Mouse (Mus musculus): ENCODE results near the gene Ptx4. TPM values are rescaled to one million over a fixed set of nuclear protein-coding genes. Genes with fewer than 3 reads are reported as not detected.
"Not testable (repeated sequence)": the region's sequence is repeated elsewhere in the genome, so short reads cannot be mapped to it uniquely, and the experiment has no call there.

Ptx4 gene
- total RNA-seq, 2 experiments from 2014 or later: 1.9 to 2.3 TPM

- intact Hi-C loops (cut with DNase I): no loop called here
- no peak for DNase-seq (ENCODE audit: low spot score in 2 of 2)
These were observed 8.1 kb upstream of the Ptx4 start for GRCm38 (mm10) chr17:25112423-25112810.

GRCm38 (mm10) chr17:25114908-25115645, 5.5 kb upstream of the Ptx4 start:
- DNase-seq (ENCODE audit: low spot score in 2 of 2): peak in 1 of 2 experiments; percentile 19
- intact Hi-C loops (cut with DNase I): loop anchor here (5.0 kb wide), 1 partner anchor 67 kb away; the partner anchor contains the start of gene BC003965

- DNase-seq (ENCODE audit: low spot score in 2 of 2): peak; percentile 93 to 94
- intact Hi-C loops (cut with DNase I): loop anchor here (5.0 kb wide), 1 partner anchor 66 kb away; the partner anchor contains the start of gene BC003965
These were observed 4.7 kb upstream of the Ptx4 start, which contains the start of gene Telo2 for GRCm38 (mm10) chr17:25115664-25116432. TSS of gene Telo2 (minus strand) at chr17:25115967.

- peak in 1 of 2 experiments; percentile 26 for DNase-seq (ENCODE audit: low spot score in 2 of 2)
These were observed 3.3 kb upstream of the Ptx4 start for GRCm38 (mm10) chr17:25117263-25117662.

GRCm38 (mm10) chr17:25123979-25124378, 3.4 kb downstream of the Ptx4 start:
- no peak for DNase-seq (ENCODE audit: low spot score in 2 of 2)
- intact Hi-C loops (cut with DNase I): no loop called here

More at GRCm38 (mm10) chr17:25117263-25117662, 3.3 kb upstream of the Ptx4 start:
- intact Hi-C loops (cut with DNase I): loop anchor here (5.0 kb wide), 1 partner anchor 65 kb away; the partner anchor contains the start of gene BC003965

GRCm38 (mm10) chr17:25125442-25126060, 5.0 kb downstream of the Ptx4 start:
- intact Hi-C loops (cut with DNase I); DNase-seq (ENCODE audit: low spot score in 2 of 2): not testable (repeated sequence)

- intact Hi-C loops (cut with DNase I): no loop called here
- no peak for DNase-seq (ENCODE audit: low spot score in 2 of 2)
These were observed 6.5 kb downstream of the Ptx4 start for GRCm38 (mm10) chr17:25127079-25127478.

- no peak for DNase-seq (ENCODE audit: low spot score in 2 of 2)
- intact Hi-C loops (cut with DNase I): no loop called here
These were observed 7.1 kb downstream of the Ptx4 start for GRCm38 (mm10) chr17:25127681-25128080.

GRCm38 (mm10) chr17:25130060-25130459, 9.5 kb downstream of the Ptx4 start:
- intact Hi-C loops (cut with DNase I): no loop called here
- no peak for DNase-seq (ENCODE audit: low spot score in 2 of 2)

GRCm38 (mm10) chr17:25133275-25133698, 12.7 kb downstream of the Ptx4 start, which contains the start of gene Clcn7:
TSS of gene Clcn7 (plus strand) at chr17:25133391.
- DNase-seq (ENCODE audit: low spot score in 2 of 2): peak; percentile 94 to 97
- intact Hi-C loops (cut with DNase I): no loop called here

- intact Hi-C loops (cut with DNase I): no loop called here
- DNase-seq (ENCODE audit: low spot score in 2 of 2): no peak
These were observed 15.1 kb downstream of the Ptx4 start for GRCm38 (mm10) chr17:25135622-25136021.

GRCm38 (mm10) chr17:25138803-25139202, 18.2 kb downstream of the Ptx4 start:
- DNase-seq (ENCODE audit: low spot score in 2 of 2): no peak
- intact Hi-C loops (cut with DNase I): no loop called here

- no peak for DNase-seq (ENCODE audit: low spot score in 2 of 2)
- intact Hi-C loops (cut with DNase I): no loop called here
These were observed 19.4 kb downstream of the Ptx4 start for GRCm38 (mm10) chr17:25139960-25140359.

GRCm38 (mm10) chr17:25162161-25162560, 41.6 kb downstream of the Ptx4 start, which contains the start of gene Ccdc154:
TSS of gene Ccdc154 (plus strand) at chr17:25162461.
- DNase-seq (ENCODE audit: low spot score in 2 of 2): no peak
- intact Hi-C loops (cut with DNase I): no loop called here

GRCm38 (mm10) chr17:25163387-25163786, 42.8 kb downstream of the Ptx4 start:
- no peak for DNase-seq (ENCODE audit: low spot score in 2 of 2)
- intact Hi-C loops (cut with DNase I): no loop called here

GRCm38 (mm10) chr17:25164770-25165169, 44.2 kb downstream of the Ptx4 start:
- DNase-seq (ENCODE audit: low spot score in 2 of 2): no peak
- intact Hi-C loops (cut with DNase I): no loop called here

GRCm38 (mm10) chr17:25165970-25166671, 45.6 kb downstream of the Ptx4 start:
- intact Hi-C loops (cut with DNase I): no loop called here
- no peak for DNase-seq (ENCODE audit: low spot score in 2 of 2)

GRCm38 (mm10) chr17:25169706-25170105, 49.1 kb downstream of the Ptx4 start:
- intact Hi-C loops (cut with DNase I): no loop called here
- DNase-seq (ENCODE audit: low spot score in 2 of 2): no peak

GRCm38 (mm10) chr17:25172558-25172957, 52.0 kb downstream of the Ptx4 start:
- intact Hi-C loops (cut with DNase I): no loop called here
- DNase-seq (ENCODE audit: low spot score in 2 of 2): no peak

Data from left cerebral cortex, postnatal 14 days (tissue).